Mouse (Mus musculus): ENCODE data around the gene Lamtor3.

- TF ChIP-seq GATA1 (IDR thresholded peaks at IDR 0.05; ENCODE audit: borderline replicate concordance, low read length) (no peak), FLI1 (IDR thresholded peaks at IDR 0.05; ENCODE audit: low read length) (no peak)
These were observed 15.7 kb downstream of the Lamtor3 start for GRCm38 (mm10) chr3:137933986-137934385.
